Mouse (Mus musculus) megakaryocyte progenitor cell, adult 5-6 weeks (primary cell): ENCODE results near the gene Ephb2. TPM values are rescaled to one million over a fixed set of nuclear protein-coding genes. Genes with fewer than 3 reads are reported as not detected.

Experiments
- ATAC-seq: replicated peaks from 2 replicates; pipeline ENCODE4 v1.8.0; 2016; ENCODE audit warnings: mild to moderate bottlenecking, moderate TSS enrichment, inconsistent platforms; ENCODE audit not compliant: poor library complexity
- total RNA-seq, 2 experiments: library from RNA; stranded (forward) in 1 of 2; stranded (reverse) in 1 of 2; fragments of 157-497, 149-512 nt in 1 of 2; fragments of 200-1000 nt in 1 of 2; gene quantifications; 2 replicates each; pipeline versions ENCODE4 v1.2.3 to v1.2.4; 2015 to 2017

The Ephb2 gene
- total RNA-seq (2015) (0.44 and 1.2 TPM in 2 replicates), total RNA-seq (2017) (1.0 and 3.0 TPM in 2 replicates)

DNA sequence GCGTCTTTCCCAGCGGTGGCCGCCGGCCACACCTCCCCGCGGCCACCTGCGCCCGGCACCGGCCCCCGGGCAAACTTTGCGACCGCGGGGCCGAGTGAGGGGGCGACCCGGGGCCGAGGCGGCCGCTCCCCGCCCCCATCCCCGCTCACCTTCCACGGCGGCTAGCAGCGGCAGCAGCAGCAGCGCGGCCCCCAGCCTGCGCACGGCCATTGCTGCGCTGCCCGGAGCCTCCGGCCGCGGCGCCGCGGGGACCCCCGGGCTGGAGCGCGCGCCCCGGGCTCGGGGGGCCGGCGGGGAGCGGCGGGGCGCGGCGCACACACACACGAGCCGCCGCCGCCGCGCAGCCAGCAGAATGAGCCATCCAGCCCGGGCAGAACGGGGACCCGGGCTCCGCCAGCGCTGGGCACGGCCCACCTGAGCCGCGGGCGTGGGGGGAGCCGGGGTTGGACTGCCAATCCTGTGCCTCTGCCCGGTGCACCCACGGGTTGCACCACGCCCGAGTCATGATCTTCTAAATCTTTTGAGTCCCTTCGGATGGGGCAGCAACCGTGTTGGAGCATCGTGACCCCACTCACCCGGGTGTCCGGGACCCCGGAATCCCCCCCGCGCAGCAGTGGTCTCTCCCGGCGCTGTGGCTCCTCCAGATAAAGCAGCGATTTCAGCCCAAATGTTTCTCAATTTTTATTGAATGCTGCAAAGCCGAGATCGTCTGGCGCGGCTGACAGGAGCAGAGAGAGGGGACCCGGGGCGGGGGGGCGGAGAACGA, at the start of gene Ephb2:
TSS of gene Ephb2 (minus strand) at position 368 of the 766 bp plus-strand sequence.
- ATAC-seq, result peak; percentile 59

GRCm38 (mm10) chr4:136878601-136879000, 42.8 kb upstream of the Ephb2 start:
- ATAC-seq, result no peak

DNA sequence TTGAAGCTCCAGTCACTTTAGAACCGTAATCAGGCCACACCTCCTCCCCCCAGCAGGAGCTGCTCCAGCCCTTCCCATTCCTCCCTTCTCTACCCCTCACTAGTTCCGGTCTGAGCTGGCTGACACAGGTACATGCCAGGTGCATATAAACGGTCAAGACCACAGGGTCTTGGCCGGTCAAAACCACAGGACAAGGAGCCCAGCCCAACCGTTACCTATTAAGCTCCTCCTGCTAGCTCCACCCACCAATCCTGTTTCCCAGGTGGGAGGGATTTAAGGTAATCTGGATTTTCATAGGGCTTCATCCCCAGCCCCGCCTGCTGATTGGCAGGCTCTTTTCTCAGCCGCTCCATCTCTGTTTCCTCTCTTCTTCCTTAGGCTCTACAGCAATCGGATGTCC, 42.4 kb upstream of the Ephb2 start:
- no peak for ATAC-seq

GRCm38 (mm10) chr4:136876971-136877370, 41.2 kb upstream of the Ephb2 start:
- ATAC-seq, result peak; percentile 42; the same call in 1 of the 2 replicates

DNA sequence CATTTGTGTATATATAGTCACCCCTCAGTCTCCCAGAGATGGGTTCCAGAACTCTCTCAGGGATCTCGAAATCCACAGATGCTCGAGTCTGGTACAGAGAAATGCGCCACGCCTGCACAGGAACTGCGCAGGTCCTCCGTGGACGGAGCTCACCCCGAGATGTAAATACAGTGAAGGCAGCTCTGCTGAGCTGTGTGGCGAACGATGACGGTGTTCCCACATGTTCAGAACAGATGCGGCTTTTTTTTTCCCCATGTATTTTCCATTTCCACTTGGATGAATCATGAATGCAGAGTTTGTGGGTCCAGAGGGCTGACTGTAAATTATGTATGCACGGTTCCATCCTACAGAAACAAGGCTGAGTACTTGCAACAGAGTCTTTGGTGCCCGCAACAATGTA, 39.2 kb upstream of the Ephb2 start:
- no peak for ATAC-seq

- ATAC-seq, result no peak
These were observed 32.6 kb upstream of the Ephb2 start for GRCm38 (mm10) chr4:136868371-136868770.

GRCm38 (mm10) chr4:136867690-136868345, 32.0 kb upstream of the Ephb2 start:
- no peak for ATAC-seq

DNA sequence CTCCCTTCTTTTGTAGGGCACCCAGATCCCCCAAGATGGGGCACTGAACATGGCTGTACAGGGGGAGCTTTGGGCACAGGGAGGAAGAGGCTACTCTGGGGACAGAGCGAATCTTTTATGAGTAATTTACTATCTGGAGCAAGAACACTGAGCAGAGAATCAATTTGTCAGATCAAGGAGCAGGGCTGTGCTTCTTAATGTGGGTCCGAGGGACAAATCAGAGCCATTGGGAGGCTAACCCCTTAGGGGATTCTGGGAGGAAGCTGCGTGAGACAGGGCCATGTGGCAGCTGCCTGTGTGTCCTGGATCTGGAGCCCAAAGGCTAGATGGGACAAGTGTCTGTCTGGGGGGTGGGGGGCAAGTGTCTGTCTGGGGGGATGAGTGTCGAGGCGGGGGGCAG, 29.7 kb upstream of the Ephb2 start:
- ATAC-seq, result no peak

DNA sequence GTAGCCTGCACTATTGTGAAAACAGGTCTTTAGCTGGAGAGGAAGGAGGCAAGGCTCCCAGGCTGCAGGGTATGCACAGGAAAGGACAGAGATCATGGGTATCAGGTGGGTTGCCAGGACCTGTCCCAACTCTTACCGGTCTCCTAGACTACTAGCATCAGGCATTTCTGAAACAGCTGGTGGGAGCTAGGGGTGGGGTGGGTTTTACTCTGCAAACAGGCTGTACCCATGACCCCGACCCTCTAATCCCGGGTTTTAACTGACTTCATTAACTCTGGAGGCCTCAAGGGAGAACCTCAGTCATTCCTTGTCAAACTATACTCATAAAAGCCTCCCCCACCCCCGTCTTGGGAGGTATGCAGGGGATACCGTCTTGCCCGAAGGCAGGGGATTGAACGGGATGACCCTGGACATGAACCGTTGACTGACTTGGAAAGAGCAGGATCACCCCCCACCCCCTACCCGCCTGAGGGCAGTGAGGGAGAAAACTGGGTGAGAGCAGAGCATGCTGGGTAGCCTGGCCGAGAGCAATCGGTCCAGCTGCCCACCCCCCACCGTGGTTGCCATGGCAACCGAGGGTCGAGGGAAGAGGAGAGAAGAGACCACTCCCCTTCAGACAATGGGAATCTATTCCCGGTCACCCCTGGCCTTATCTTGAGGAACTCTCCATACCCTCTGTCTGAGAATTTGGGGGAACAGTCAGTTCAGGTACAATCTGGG, 29.1 kb upstream of the Ephb2 start:
- ATAC-seq, result no peak

GRCm38 (mm10) chr4:136863517-136863916, 27.7 kb upstream of the Ephb2 start:
- no peak for ATAC-seq

DNA sequence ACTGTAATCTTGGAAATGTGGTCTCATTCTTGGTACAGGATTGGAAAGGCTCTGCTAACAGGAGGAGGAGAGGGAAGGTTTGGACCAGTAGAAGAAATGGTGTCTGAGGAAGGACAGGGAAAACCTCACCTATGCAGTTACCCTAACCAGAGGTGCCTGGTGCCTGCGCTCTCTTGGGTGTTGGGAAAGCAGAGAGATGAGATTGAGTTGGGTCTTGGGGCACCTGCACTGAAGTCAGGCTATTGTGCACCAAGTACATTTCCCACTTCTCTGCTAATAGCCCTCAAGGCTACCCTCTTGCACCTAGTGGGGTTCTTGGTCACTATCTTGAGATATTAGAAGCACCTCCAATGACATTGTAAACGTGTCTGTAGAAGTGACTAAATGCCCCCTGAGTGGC, 26.6 kb upstream of the Ephb2 start:
- no peak for ATAC-seq

- ATAC-seq, result no peak
These were observed 26.0 kb upstream of the Ephb2 start for GRCm38 (mm10) chr4:136861806-136862205.

GRCm38 (mm10) chr4:136860022-136860421, 24.2 kb upstream of the Ephb2 start:
- no peak for ATAC-seq

GRCm38 (mm10) chr4:136855081-136855480, 19.3 kb upstream of the Ephb2 start:
- no peak for ATAC-seq

- ATAC-seq, result no peak
These were observed 17.2 kb upstream of the Ephb2 start for GRCm38 (mm10) chr4:136852989-136853388.

DNA sequence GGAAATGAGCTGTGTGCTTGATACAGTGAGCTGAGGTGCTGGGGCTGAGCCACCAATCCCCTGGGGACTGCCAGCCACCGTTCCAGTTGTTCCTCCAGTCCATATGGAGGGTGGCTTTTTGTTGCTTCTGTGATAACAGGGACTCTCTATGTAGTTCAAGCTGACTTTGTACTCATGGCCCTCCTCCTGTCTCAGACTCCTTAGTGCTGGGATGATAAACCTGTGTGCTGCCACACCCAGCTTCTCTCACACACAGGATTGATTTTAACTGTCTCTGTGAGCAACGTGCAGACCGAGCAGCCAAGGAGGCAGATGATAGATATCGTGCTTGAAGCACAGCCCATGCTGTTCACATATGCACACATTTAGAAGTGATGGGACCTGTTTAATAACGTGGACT, 16.3 kb upstream of the Ephb2 start:
- ATAC-seq, result no peak

DNA sequence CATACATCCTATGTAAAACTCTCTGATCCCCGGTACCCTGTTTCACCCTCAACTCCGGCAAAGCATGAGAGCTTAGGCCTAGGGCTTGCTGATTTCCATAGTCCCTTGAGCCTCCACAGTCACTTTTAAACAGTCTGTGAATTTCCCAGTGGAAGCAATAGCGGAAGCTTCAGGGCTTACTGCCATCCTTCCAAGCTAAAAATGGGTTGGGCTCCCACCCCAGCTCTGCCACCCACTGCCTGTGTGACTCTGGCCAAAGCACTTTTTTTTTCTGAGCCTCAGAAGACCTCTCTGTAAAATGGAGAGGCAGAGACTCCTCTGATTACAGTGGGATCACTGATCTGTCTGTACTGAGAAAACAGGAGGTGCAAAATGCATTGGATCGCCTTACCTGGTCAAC, 12.8 kb upstream of the Ephb2 start:
- no peak for ATAC-seq

DNA sequence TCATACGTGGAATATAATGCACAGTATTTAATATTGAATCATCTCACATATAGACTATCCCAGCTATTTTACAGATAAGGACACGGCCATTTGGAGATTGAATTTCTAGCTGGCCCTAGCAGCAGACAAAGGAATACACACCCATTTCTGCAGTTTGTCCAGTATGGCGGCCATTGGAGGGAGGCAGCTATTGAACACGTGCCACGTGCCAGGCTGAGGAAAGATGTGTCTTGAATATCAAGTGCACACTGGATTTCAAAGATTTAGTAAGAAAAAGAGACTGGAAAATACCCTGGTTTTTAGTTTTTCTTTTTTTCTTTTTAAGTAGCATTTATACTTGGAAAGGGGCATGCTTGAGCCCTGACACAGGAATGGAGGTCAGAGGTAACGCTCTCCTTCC, 11.4 kb upstream of the Ephb2 start:
- ATAC-seq, result no peak

DNA sequence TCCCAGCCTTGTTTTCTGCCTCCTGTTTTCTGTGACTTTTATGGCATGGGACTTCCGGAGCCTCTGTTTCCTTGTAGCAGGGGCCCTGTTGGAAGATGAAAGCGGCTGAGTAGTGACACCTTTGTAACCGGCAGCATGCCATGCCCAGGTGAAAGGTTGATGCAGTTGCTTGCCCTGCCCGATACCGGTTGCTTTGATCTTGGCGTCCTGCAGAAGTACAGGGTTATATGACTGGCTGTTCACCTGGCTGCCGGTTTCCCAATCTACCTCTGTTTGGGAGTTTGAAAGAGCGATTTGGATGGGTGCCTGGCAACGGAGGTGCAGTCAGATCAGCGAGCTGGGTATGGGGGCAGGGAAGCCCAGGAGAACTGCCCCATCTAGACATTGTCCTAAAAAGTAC, 7.0 kb upstream of the Ephb2 start:
- no peak for ATAC-seq

- ATAC-seq, result peak; percentile 71
These were observed 6.2 kb upstream of the Ephb2 start for GRCm38 (mm10) chr4:136842033-136842432.

DNA sequence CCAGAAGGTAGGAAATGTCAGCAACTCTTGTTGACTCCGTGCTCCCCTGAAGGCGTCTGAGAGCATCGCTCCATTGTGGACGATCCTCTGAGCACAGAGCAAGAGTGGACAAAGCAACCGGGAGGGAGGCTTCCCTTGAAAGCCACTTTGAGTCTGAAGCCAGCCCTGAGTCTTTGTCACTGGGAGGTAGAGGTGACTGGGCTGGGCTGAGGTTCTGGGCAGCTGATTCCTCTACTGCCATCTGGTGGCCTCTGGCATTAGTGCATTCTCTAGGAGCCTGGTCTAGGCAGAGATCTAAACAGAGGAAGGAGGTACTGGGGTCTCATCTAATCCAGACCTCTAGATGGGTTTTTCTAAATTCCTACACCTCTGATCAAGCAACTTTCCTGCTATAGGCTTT, 5.3 kb upstream of the Ephb2 start:
- peak; percentile 91 for ATAC-seq

DNA sequence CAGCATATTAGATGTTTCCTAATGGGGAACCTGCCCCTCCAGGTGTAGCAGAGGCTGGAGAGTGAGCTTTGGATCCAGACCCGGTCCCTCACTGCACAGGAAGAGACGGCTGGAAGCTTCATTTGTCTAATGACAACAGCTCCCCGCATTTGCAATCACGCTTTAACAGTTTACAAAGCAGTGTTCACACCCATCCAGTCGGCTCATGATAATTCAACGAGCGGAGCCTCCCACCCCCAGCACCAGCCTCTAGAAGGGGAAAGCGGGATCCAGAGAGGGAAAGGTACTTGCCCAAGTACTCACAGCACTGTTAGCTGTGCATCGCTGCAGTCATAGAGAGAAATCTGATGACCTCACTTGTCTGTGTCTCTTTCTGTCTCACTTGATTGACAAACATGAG, 2.7 kb upstream of the Ephb2 start:
- no peak for ATAC-seq
